Mouse (Mus musculus): ENCODE measurements around the gene Vps16. TPM values are rescaled to one million over a fixed set of nuclear protein-coding genes. Genes with fewer than 3 reads are reported as not detected.

Vps16 gene
- polyA plus RNA-seq, 1 experiment from 2014 or later, result 91.7 TPM

DNA sequence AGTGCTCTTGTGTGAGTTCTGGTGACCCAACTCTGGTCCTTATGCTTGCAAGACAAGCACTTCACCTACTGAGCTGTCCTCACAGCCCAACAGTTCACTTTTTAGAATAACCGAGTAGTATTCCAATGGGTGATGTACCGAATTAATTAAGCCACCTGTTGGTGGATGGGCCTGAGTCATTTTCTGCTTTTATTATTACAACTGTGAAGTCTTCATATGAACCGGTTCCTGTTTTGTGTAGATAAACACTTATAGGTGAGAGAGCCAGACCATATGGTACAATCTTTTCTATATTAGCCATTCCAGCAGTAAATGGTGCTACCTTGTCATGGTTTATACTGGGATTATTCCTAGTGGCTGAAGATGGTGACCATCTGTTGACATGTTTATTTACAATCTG is 11.4 kb upstream of the Vps16 start:
- WGBS, result 80% methylated on average over 3 of the region's 3 CpGs
- ATAC-seq (ENCODE audit: low FRiP score) (no peak), DNase-seq (ENCODE audit: low spot score, missing footprints) (no peak)
- Histone ChIP-seq H3K27me3 (ENCODE audit: control insufficient read depth, insufficient read depth, low read length) (no peaks in the 10 kb centered on the region), H3K4me1 (ENCODE audit: control insufficient read depth, insufficient read depth, low read length) (no peaks in the 10 kb centered on the region), H3K9me3 (ENCODE audit: control insufficient read depth, low read length) (no peaks in the 10 kb centered on the region), H3K9ac (ENCODE audit: low read length) (no peak overlapping the region), H3K36me3 (ENCODE audit: control insufficient read depth, insufficient read depth, low read length) (no peaks in the 10 kb centered on the region; the same call in 1 of the 2 replicates), H3K27ac (ENCODE audit: low read depth, low read length) (no peak overlapping the region), H3K4me2 (no peak overlapping the region), H3K4me3 (ENCODE audit: low read depth, low read length) (no peak overlapping the region)

DNA sequence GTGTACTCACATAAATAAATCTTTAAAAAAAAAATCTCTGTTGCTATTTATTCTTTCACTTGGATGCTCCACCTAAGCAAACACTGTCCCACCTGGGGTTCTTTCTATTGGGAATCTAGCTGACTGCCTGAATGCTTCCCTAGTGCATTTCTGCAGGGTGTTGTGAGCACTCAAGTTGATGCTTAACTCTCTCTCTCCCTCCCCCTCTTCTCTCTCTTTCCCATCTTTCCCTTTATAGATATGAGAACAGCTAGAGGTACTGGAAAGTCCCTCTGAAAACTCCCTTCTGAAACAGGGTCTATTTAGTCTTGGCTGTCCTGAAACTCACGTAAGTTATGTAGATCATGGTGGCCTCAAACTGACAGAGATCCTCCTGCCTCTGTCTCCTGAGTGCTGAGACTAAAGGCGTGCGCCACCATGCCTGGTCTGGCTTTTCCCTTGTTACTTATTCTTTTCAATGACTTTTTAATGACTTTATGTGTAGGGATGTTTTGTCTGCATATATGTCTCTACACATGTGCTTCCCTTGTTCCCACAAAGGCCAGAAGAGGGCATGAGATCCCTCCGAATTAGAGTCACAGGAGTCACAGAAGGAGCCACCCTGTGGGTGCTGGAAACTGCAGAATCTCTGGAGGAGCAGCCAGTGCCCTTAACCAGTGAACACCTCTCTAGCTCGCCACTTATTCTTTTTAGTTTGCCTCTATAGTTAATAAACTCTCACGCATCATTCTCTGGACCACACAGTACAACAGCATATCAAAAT is 9.9 kb upstream of the Vps16 start:
- 73% methylated on average over 6 of the region's 6 CpGs for WGBS
- Histone ChIP-seq H3K9ac (ENCODE audit: low read length) (no peak overlapping the region), H3K4me1 (ENCODE audit: control insufficient read depth, insufficient read depth, low read length) (no peaks in the 10 kb centered on the region), H3K36me3 (ENCODE audit: control insufficient read depth, insufficient read depth, low read length) (no peaks in the 10 kb centered on the region; the same call in 1 of the 2 replicates), H3K4me3 (ENCODE audit: low read depth, low read length) (no peak overlapping the region), H3K27ac (ENCODE audit: low read depth, low read length) (no peak overlapping the region), H3K9me3 (ENCODE audit: control insufficient read depth, low read length) (no peaks in the 10 kb centered on the region), H3K27me3 (ENCODE audit: control insufficient read depth, insufficient read depth, low read length) (no peaks in the 10 kb centered on the region), H3K4me2 (no peak overlapping the region)
- DNase-seq (ENCODE audit: low spot score, missing footprints) (no peak), ATAC-seq (ENCODE audit: low FRiP score) (no peak)

DNA sequence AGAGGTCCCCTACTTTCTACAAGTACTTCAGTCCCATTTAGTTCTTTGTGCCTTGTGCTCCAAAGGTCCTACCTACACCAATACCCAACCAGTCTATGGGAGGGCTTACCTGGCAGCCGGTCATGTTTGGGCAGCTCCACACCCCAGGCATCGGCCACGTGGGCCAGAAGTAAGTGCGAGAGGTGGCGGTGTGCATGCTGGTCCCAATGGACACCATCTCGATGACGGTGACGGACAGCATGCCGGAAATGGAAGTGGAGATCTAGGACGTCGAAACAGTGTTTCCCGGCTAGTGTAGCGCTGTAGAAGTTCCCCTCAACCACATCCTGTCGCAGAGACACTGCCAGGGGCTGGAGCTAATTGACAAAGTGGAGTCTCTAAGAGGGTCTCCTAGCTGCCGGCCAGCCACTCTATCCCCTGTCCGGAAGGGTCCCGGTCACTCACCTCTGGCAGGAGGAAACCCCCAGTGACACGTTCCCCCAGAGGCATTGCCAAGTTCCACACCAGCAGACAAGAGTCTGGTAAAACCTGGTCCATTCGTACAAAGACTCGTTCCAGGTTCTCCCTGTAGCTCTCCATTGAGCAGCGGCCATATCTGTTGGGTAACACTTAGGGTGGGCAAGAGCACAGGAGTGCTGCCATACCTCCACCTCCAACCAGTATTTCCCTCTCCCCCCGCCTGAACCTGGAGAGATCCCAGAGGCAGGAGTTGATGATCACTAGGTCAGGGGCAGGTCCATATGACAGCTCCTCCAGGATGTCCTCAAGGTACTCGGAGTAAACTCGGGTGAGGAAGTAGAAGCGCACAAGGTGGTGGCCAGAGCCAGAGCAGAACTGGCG is 2.1 kb upstream of the Vps16 start:
- Histone ChIP-seq H3K27me3 (ENCODE audit: control insufficient read depth, insufficient read depth, low read length) (no peaks in the 10 kb centered on the region), H3K4me1 (ENCODE audit: control insufficient read depth, insufficient read depth, low read length) (peaks cover 12% of the 10 kb centered on the region), H3K27ac (ENCODE audit: low read depth, low read length) (no peak overlapping the region), H3K4me3 (ENCODE audit: low read depth, low read length) (no peak overlapping the region), H3K9ac (ENCODE audit: low read length) (no peak overlapping the region), H3K9me3 (ENCODE audit: control insufficient read depth, low read length) (no peaks in the 10 kb centered on the region), H3K4me2 (no peak overlapping the region), H3K36me3 (ENCODE audit: control insufficient read depth, insufficient read depth, low read length) (no peaks in the 10 kb centered on the region; the same call in 1 of the 2 replicates)
- WGBS, result 95% methylated on average over 26 of the region's 26 CpGs
- DNase-seq (ENCODE audit: low spot score, missing footprints) (no peak), ATAC-seq (ENCODE audit: low FRiP score) (no peak)

DNA sequence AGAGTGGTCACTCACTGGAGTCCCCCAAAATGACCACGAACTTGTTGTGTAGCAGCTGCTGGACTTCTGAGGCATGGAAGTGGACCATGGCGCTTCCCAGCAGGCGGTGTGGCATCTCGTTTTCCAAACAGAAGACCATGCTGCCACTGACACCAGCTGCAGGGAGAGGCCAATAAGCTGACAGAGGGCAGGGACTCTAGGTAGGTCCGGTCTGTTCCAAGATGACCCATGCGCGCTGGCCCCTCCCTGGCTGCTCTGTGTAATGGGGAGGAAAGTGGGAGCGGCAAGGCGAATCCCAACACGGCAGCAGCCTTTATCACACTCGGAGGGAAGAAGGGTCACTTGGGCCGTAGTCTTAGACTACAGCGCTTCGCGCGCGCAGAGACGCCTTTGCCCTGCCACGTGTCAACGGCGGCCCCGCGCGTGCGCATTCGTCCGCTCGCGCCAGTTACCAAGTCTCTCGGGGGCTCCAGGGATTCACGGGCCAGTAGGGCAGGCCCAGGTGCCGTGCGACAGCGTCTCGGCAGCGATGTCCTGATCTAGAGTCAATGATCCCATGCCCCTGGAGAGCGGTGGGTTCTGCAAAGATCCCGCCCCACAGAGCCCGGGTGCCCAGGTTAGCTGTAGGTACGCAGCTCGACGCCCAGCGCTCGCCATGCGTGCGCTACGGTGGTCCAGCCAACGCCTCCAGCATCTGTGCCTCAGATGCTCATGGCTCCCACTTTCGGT is 578 bp upstream of the Vps16 start:
- 16% methylated on average over 49 of the region's 49 CpGs for WGBS
- Histone ChIP-seq H3K27me3 (ENCODE audit: control insufficient read depth, insufficient read depth, low read length) (no peaks in the 10 kb centered on the region), H3K36me3 (ENCODE audit: control insufficient read depth, insufficient read depth, low read length) (no peaks in the 10 kb centered on the region; the same call in 1 of the 2 replicates), H3K9ac (ENCODE audit: low read length) (peak overlapping the region; percentile 76), H3K4me2 (peak overlapping the region; percentile 83), H3K27ac (ENCODE audit: low read depth, low read length) (peak overlapping the region; percentile 58), H3K9me3 (ENCODE audit: control insufficient read depth, low read length) (no peaks in the 10 kb centered on the region), H3K4me1 (ENCODE audit: control insufficient read depth, insufficient read depth, low read length) (peaks cover 12% of the 10 kb centered on the region), H3K4me3 (ENCODE audit: low read depth, low read length) (peak overlapping the region; percentile 60)
- ATAC-seq (ENCODE audit: low FRiP score), result peak; percentile 76
- peak; percentile 87 for DNase-seq (ENCODE audit: low spot score, missing footprints)

DNA sequence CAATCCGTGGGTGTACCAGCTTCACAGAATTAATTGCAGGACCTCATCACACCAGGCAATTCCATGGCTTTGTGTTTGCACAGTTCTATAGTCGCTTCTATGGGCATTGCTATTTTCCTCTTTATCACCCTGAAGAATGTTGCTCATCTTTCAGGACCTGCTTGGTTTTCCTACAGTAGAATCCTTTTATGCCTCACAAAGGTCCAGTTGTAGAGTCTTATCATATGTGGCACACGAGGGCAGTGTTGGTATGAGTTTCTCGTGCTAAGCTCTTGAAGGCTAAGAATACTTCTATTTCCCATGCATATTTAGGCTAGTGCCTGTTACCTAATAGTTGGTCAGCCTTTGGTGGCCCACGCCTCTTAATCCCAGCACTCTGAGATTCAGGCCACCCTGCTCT is 973 bp downstream of the Vps16 start:
- H3K4me1 ChIP-seq (ENCODE audit: control insufficient read depth, insufficient read depth, low read length), result peaks cover 12% of the 10 kb centered on the region
- DNase-seq (ENCODE audit: low spot score, missing footprints) (peak; percentile 86), ATAC-seq (ENCODE audit: low FRiP score) (no peak)
- no peaks in the 10 kb centered on the region for H3K9me3 ChIP-seq (ENCODE audit: control insufficient read depth, low read length)
- peak overlapping the region; percentile 83 for H3K4me2 ChIP-seq
- no peaks in the 10 kb centered on the region for H3K27me3 ChIP-seq (ENCODE audit: control insufficient read depth, insufficient read depth, low read length)
- peak overlapping the region; percentile 60 for H3K4me3 ChIP-seq (ENCODE audit: low read depth, low read length)
- H3K27ac ChIP-seq (ENCODE audit: low read depth, low read length), result no peak overlapping the region
- 61% methylated on average over 5 of the region's 5 CpGs for WGBS
- no peaks in the 10 kb centered on the region; the same call in 1 of the 2 replicates for H3K36me3 ChIP-seq (ENCODE audit: control insufficient read depth, insufficient read depth, low read length)
- H3K9ac ChIP-seq (ENCODE audit: low read length), result peak overlapping the region; percentile 76

DNA sequence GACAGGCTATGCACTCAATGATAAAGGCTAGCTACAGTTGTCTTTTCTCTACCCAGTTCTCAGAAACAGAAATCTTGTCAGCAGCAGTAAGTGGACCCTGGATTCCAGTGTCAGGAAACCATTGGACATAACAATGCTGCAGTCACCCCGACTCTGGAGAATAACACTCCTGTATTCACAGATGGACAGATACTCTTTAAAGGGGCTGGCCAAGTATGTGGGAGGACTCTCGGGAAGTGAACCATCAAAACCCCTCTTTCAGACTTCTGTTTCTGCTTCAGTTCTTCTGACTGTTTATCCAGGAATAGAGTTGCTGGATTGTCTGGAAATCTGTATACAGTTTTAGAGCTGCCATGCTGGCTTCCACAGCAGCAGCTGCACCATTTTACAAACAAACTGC is 5.7 kb downstream of the Vps16 start:
- H3K4me1 ChIP-seq (ENCODE audit: control insufficient read depth, insufficient read depth, low read length), result peaks cover 6% of the 10 kb centered on the region
- H3K27me3 ChIP-seq (ENCODE audit: control insufficient read depth, insufficient read depth, low read length), result no peaks in the 10 kb centered on the region
- no peak overlapping the region for H3K27ac ChIP-seq (ENCODE audit: low read depth, low read length)
- no peak overlapping the region for H3K9ac ChIP-seq (ENCODE audit: low read length)
- no peak overlapping the region for H3K4me3 ChIP-seq (ENCODE audit: low read depth, low read length)
- DNase-seq (ENCODE audit: low spot score, missing footprints) (no peak), ATAC-seq (ENCODE audit: low FRiP score) (no peak)
- no peak overlapping the region for H3K4me2 ChIP-seq
- 80% methylated on average over 2 of the region's 2 CpGs for WGBS
- H3K36me3 ChIP-seq (ENCODE audit: control insufficient read depth, insufficient read depth, low read length), result no peaks in the 10 kb centered on the region
- H3K9me3 ChIP-seq (ENCODE audit: control insufficient read depth, low read length), result no peaks in the 10 kb centered on the region

DNA sequence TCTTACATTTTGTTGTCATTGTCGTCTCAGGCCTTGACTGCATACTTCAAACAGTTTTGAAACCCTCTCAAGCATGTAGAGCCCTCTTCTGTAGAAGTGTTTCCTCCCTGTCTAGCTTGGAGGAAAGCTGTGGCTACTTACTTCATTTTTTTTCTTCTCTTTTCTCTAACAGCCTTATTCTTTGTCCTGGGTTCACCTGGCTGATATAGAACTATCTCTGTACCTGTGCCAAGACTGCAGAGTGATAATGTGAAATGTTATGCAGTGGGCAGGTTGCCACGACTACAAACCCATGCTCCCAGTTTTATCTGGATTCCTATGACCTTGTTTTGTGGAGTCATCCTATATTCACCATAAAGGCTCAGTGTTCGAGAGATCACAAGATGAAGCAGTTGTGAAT is 6.3 kb downstream of the Vps16 start:
- H3K27me3 ChIP-seq (ENCODE audit: control insufficient read depth, insufficient read depth, low read length), result no peaks in the 10 kb centered on the region
- WGBS, result 86% methylated on average over 3 of the region's 3 CpGs
- H3K4me1 ChIP-seq (ENCODE audit: control insufficient read depth, insufficient read depth, low read length), result peaks cover under 1% of the 10 kb centered on the region; the same call in 1 of the 2 replicates
- H3K27ac ChIP-seq (ENCODE audit: low read depth, low read length), result no peak overlapping the region
- no peak overlapping the region for H3K4me3 ChIP-seq (ENCODE audit: low read depth, low read length)
- H3K9me3 ChIP-seq (ENCODE audit: control insufficient read depth, low read length), result no peaks in the 10 kb centered on the region
- DNase-seq (ENCODE audit: low spot score, missing footprints) (no peak), ATAC-seq (ENCODE audit: low FRiP score) (no peak)
- no peak overlapping the region for H3K4me2 ChIP-seq
- no peak overlapping the region for H3K9ac ChIP-seq (ENCODE audit: low read length)
- no peaks in the 10 kb centered on the region for H3K36me3 ChIP-seq (ENCODE audit: control insufficient read depth, insufficient read depth, low read length)

DNA sequence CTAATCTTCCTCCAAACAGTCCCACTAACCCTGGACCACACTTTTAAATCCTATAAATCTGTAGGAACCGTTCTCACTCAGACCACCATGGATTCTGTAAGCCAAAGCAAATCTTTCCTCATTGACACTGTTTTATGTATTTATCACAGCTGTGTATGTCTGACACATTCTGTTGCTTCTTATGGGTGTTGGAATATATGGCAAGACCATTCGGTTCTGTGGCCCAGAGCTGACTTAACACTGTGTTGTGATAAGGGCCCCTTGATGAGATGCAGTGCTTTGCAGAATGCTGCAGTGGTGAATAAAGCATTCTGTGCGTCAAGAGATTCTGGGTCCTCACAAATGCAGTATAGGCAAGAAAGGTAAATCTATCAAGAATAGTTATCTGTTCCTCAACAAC is 8.0 kb downstream of the Vps16 start:
- ATAC-seq (ENCODE audit: low FRiP score) (no peak), DNase-seq (ENCODE audit: low spot score, missing footprints) (no peak)
- Histone ChIP-seq H3K4me2 (no peak overlapping the region), H3K27ac (ENCODE audit: low read depth, low read length) (no peak overlapping the region), H3K36me3 (ENCODE audit: control insufficient read depth, insufficient read depth, low read length) (no peaks in the 10 kb centered on the region), H3K4me3 (ENCODE audit: low read depth, low read length) (no peak overlapping the region), H3K27me3 (ENCODE audit: control insufficient read depth, insufficient read depth, low read length) (no peaks in the 10 kb centered on the region), H3K9me3 (ENCODE audit: control insufficient read depth, low read length) (no peaks in the 10 kb centered on the region), H3K4me1 (ENCODE audit: control insufficient read depth, insufficient read depth, low read length) (no peaks in the 10 kb centered on the region), H3K9ac (ENCODE audit: low read length) (no peak overlapping the region)
- WGBS, result 92% methylated on average over 3 of the region's 3 CpGs
